Mouse (Mus musculus): ENCODE measurements around the gene Nrip1.

DNA sequence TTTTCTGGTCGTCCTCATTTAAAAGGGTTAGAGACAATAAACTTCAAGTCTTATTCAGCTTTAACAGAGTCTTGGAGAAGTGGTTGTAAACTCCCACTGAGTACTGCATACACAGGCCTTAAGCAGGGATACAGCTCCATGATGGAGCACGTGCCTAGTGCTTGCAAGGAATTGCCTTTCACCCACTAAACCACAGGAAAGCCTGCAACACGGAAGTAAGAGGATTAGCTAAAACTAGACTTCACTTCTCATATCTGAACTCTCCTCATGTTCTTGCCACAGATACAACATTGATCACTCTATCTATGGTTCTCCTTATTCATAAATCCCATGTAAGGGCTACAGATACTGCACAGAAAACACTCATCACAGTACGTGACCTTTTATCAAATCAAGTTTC, 132.4 kb downstream of the Nrip1 start:
- no peak for TF ChIP-seq CTCF (IDR thresholded peaks at IDR 0.05; ENCODE audit: low read depth, low read length)
- TF ChIP-seq GATA2 (IDR thresholded peaks at IDR 0.05; ENCODE audit: borderline replicate concordance, low read depth, low read length), result no peak
